Mouse (Mus musculus): Measurements from ENCODE around the gene Mrln.
A peak's percentile ranks its signal among the peaks of the same experiment; 100 is the strongest.

Gene Mrln

GRCm38 (mm10) chr10:70204505-70205399 is at the start of gene Mrln:
Gene Mrln, plus strand, starts transcription at chr10:70204664.
- DNase-seq (ENCODE audit: low read depth in 1 of 2, low spot score in 2 of 2), result no peak

DNA sequence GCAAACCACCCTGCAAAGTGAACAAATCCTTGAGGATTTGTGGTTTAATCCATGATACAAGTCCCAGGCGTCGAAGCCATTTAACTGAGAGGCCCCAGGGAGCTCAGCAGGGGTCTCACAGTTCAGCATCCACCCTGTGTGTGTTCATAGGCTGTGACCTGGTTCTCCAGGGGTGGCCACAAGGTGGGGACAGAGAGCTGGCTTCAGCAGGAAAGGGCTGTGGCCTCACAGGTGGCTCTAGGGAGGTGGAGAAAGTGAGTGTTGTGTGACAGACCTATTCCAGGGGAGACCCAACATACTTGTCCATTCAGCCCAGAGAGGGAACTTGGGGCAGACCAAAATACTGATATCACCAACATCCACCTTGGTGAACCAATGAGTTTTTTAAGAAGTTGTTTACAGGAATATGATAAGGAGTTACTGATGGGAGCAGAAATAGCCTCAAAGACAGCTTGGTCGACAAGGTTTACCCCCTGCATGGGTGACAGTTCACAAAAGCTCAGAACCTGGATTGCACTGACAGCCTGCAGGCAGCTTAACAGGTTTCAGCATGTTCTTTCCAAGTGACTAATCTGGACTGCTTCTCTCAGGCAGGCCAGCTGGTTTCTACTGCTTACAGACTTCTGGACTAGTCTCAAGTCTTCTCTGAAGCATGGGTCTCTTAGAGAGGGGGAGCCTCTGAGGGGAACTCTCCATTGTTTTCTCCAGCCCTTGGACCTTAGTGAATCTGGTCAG is 47.9 kb upstream of the Mrln start:
- DNase-seq (ENCODE audit: low read depth in 1 of 2, low spot score in 2 of 2), result no peak

DNA sequence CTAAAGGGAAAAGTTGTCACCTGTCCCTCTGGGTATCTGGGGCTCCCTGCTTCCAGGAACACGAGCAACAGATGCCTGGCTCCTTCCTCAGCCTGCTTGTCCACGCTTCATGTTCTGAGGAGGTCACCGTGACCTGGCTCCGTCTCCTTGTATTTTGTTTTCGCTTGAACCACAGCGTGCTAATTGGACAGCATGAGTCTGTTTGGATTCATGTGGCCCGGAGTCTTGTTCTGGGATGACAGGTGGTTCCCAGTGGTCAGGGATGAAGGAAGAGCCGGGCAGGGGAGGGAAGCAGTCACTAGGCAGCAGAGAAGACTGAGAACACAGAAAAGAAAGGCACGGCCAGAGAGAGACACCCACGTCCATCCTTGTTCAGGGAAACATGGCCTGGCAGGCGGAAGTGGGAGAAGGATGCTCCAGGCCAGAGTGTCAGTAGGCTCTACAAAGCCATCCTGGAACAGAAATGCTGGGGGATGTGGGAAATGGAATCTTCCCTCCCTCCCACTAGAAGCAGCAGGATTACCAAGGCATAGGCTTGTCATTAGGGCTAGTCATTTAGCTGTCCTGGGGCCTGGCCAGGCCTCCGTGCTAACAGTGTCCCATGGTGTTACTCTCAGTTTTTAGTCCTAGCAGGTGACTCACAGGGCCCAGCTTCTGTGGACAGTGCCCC is 44.7 kb upstream of the Mrln start:
- DNase-seq (ENCODE audit: low read depth in 1 of 2, low spot score in 2 of 2), result no peak

DNA sequence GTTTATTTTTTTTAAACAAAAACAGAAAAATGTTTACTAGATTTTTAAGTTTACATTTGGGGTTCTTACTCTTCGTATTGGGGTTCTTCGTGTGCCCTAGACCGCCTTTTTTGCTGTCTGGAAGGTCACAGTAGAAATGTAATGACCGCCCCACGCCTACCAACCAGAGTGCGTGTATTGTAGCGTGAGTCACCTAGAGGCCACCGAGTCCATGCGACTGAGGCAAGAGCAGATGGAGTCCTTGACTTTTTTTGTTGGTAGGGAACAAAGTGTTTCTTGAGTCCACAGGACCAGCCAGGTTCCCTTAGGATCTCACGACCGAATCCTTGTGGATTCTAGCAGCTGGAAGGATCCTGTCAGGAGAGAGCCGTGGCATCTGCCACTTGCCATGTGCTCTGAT is 43.7 kb upstream of the Mrln start:
- DNase-seq (ENCODE audit: low read depth in 1 of 2, low spot score in 2 of 2), result no peak

- no peak for DNase-seq (ENCODE audit: low read depth in 1 of 2, low spot score in 2 of 2)
Observed at GRCm38 (mm10) chr10:70161504-70161903, 43.0 kb upstream of the Mrln start.

DNA sequence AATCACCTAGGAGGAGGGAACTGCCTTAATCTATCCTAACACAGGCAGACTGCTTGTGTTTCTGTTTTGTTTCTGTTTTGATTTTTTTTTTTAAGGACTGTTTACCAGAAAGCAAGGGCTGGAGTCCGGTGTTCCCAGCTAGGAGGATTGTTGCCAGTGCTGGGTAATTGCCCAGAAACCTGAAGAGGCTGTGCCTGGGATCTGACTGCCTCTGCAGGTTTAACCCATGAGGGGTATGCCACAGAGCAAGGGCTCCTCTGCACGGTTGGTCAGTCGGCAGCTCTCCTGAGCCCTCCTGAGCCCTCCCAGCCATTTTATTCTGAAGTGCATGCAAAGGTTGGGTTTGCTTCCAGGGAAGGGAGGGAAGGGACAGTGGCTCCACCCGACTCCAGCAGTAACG is 40.8 kb upstream of the Mrln start:
- DNase-seq (ENCODE audit: low read depth in 1 of 2, low spot score in 2 of 2), result no peak

GRCm38 (mm10) chr10:70165877-70166276 is 38.6 kb upstream of the Mrln start:
- DNase-seq (ENCODE audit: low read depth in 1 of 2, low spot score in 2 of 2), result no peak

- no peak for DNase-seq (ENCODE audit: low read depth in 1 of 2, low spot score in 2 of 2)
Observed at GRCm38 (mm10) chr10:70166427-70166826, 38.0 kb upstream of the Mrln start.

DNA sequence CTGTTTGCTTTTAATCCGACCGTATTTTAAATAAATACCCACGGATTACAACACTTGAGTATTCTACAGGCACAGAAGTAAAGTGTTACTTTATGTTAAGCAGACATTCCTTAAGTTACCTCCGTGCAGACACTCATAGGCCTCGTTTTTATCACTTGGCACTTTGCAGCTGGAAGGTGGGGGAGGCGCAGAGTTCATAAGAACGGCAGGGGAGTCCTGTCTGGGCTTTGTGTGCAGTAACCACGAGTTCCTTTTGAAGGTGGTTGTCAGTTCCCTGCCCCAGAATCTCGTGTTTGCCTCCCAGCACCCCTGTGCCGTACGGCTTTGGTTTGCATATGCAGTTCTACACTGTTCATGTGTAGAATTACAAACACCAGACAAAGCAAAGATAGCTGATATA is 36.8 kb upstream of the Mrln start:
- DNase-seq (ENCODE audit: low read depth in 1 of 2, low spot score in 2 of 2), result no peak

DNA sequence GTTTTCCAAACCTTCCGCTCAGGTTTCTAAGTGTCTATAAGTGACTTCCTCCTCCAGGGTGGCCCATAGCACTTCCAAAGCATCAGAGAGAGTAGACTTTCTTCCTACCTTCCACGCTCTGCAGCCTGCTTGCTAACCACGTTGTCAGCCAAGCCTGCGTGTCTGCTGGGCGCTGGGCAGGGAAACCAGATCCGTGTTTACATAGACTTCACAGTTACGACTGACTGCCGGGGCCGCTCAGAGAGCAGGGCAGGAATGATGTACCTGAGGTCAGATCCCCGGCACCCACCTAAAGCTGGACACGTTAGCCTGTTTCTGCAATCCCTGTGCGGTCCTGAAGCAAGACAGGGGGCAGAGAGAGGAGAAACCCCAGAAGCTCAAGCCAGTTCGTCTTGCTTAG is 36.1 kb upstream of the Mrln start:
- DNase-seq (ENCODE audit: low read depth in 1 of 2, low spot score in 2 of 2), result no peak

- no peak for DNase-seq (ENCODE audit: low read depth in 1 of 2, low spot score in 2 of 2)
Observed at GRCm38 (mm10) chr10:70169044-70169443, 35.4 kb upstream of the Mrln start.

DNA sequence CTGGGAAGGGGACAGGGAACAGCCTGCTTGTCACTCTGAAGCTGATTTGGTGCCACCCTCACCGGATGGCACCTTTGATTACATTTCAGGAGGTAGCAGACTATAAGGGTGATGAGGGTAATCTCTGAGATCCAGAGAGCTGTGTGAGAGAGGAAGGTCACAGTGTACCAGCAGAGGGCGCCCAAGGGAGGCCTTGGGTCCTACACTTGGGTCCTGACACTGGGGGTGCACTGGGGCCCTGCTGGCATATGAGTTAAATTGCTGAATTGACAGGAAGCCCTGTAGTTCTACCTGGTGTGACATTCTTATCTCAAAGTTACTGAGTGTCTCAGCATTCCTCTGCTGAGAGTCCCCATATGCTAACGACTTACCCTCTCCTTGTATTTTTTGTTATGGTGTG is 31.1 kb upstream of the Mrln start:
- DNase-seq (ENCODE audit: low read depth in 1 of 2, low spot score in 2 of 2), result peak in 1 of 2 experiments; percentile 18

DNA sequence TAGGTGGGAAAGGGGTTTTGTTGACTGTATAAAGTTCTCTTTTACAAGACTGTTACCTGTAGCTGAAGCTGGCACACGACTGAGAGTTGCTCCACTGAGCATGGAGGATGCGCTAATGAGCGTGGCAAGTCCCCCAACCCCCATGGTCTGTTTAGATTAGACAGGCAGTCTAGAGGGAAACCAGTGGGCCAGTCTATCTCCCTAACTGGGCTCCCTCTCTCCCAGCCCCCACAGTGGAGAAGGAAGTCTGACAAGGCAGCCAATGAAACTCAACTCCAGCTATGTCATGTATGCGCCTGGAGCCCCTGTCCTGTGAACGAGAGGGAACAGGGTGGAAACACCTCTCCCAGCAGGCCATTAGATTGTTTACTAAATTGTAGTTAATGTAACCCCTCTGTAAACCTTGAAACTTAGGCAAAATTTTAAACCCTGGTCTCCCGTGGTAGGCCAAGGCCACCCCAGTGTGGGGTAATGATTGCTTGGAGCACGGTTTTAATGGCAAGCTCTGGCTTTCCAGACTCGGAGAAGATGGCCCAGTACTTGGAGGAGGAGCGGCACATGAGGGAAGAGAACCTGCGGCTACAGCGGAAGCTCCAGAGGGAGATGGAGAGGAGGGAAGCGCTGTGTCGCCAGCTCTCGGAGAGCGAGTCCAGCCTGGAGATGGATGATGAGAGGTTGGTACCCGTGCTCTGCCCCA is 29.8 kb upstream of the Mrln start:
- no peak for DNase-seq (ENCODE audit: low read depth in 1 of 2, low spot score in 2 of 2)

GRCm38 (mm10) chr10:70180727-70181126 is 23.7 kb upstream of the Mrln start:
- DNase-seq (ENCODE audit: low read depth in 1 of 2, low spot score in 2 of 2), result no peak

GRCm38 (mm10) chr10:70181279-70181972 is 23.0 kb upstream of the Mrln start:
- no peak for DNase-seq (ENCODE audit: low read depth in 1 of 2, low spot score in 2 of 2)

DNA sequence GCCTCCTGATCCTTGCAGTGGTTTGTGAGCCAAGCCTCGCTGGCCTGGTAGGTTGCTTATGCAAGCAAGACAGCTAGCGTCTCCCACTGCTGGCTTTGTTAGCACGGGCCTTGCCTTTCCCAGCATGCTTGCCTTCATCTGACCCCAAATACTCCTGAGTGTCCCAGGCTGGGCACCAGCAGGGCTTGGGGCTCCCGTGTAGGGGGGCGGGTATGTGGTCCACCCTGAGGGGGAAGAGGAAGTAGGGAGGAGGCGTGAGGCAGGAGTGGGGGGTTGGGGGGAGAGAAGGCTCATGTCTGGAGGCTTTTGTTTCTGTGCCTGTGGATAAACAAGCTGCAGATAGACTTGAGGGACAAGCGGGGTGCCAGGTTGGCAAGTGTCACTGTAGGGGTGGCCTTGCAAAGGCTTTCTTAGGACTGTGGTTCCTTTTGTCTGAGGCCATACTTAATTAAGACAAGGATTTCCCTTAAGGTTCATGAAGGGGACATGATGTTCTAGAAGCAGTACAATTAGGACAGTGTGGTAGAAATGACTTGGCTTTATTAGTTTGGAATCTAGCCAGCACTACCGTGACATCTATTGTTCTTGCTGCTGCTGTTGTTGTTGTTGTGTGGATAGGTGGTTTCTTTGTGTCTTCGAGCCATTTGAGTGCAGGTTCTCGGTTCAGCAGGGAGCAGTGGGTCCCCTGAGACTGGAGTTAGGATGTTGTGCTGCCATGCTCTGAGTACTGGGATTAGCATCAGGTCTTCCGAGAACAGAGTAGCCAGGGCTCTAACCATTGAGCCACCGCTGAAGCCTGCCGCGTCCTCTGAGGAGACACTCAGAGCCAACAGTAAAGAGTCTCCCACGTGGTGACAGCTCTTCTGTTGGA is 21.0 kb upstream of the Mrln start:
- DNase-seq (ENCODE audit: low read depth in 1 of 2, low spot score in 2 of 2), result no peak

DNA sequence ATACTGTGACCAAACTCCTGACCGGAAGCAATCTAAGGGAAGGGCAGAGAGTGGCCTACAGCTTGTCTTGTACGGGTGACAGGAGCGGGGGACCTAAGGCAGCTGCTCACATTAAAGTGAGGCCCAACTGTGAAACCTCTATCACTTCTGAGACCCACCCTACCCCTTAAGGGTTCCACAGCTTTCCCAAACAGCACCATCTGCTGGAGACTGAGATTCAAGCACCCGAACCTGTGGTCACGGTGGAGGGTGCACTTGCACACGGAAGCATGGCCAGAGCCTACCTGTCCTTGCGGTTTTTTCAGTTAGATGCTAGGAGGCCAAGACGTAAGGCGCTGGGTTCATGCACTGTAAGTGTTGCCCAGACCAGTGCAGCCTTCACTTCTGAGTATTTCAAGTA is 18.3 kb upstream of the Mrln start:
- DNase-seq (ENCODE audit: low read depth in 1 of 2, low spot score in 2 of 2), result no peak

- DNase-seq (ENCODE audit: low read depth in 1 of 2, low spot score in 2 of 2), result no peak
Observed at GRCm38 (mm10) chr10:70186586-70186985, 17.9 kb upstream of the Mrln start.

DNA sequence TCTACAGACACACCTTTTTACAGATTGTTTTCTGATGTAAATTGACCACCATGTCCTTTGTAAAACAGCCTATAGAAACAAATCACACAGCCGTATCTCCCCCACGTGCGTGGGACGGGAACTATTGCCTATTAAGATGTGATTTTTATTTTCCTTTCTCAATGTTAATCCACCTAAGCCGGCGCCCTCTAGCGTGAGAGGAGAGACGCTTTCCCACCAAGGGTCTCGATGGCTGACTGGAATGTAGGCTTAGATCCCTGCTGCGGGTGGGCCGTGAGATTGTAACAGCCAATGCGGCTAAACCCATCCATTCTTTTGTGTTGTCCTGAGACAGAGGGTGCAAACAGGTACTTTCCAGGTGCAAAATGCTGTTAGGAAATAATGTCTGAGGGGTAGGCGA is 14.6 kb upstream of the Mrln start:
- no peak for DNase-seq (ENCODE audit: low read depth in 1 of 2, low spot score in 2 of 2)

- no peak for DNase-seq (ENCODE audit: low read depth in 1 of 2, low spot score in 2 of 2)
Observed at GRCm38 (mm10) chr10:70194283-70194682, 10.2 kb upstream of the Mrln start.

Measured in monocyte, adult 2 months (primary cell).